Mouse (Mus musculus) hindbrain, postnatal 0 days (tissue): ENCODE measurements around the gene Ppp1r12c. TPM values are rescaled to one million over a fixed set of nuclear protein-coding genes. Genes with fewer than 3 reads are reported as not detected.

Source experiments
- ATAC-seq: fragments of 200-750 bp; cut with Nextera tagmentation; 2 replicates; pipeline ENCODE4 v1.8.0; 2017; ENCODE audit warnings: mild to moderate bottlenecking, moderate TSS enrichment, moderate library complexity
- DNase-seq: peaks from one replicate; pipeline ENCODE4 v3.0.0-alpha.2; 2015; ENCODE audit warnings: low spot score
- H3K27ac ChIP-seq: fragments of 300-500 bp; sonication (generic); 2 replicates; pipeline ENCODE4 v1.5.1; 2014; ENCODE audit warnings: mild to moderate bottlenecking
- H3K27me3 ChIP-seq: fragments of 300-500 bp; sonication (generic); 2 replicates; pipeline ENCODE4 v1.6.1; 2014; ENCODE audit warnings: low read length, mixed read lengths; ENCODE audit not compliant: insufficient read depth
- H3K36me3 ChIP-seq: fragments of 300-500 bp; sonication (generic); 2 replicates; pipeline ENCODE4 v1.6.1; 2014; ENCODE audit warnings: low read length, mixed read lengths; ENCODE audit not compliant: insufficient read depth
- H3K4me1 ChIP-seq: fragments of 300-500 bp; sonication (generic); 2 replicates; pipeline ENCODE4 v1.6.1; 2014; ENCODE audit warnings: antibody characterized with exemption, low read length, mixed read lengths; ENCODE audit not compliant: insufficient read depth
- H3K4me2 ChIP-seq: fragments of 300-500 bp; sonication (generic); 2 replicates; pipeline ENCODE4 v1.6.1; 2014; ENCODE audit warnings: low read depth, mild to moderate bottlenecking, low read length, moderate library complexity, mixed read lengths
- H3K4me3 ChIP-seq: fragments of 300-500 bp; sonication (generic); 2 replicates; pipeline ENCODE4 v1.5.1; 2014; ENCODE audit warnings: low read length
- H3K9ac ChIP-seq: fragments of 300-500 bp; sonication (generic); replicated peaks from 2 replicates; pipeline ENCODE4 v1.6.1; 2014; ENCODE audit warnings: mild to moderate bottlenecking, low read length, moderate library complexity, mixed read lengths
- H3K9me3 ChIP-seq: fragments of 300-500 bp; sonication (generic); 2 replicates; pipeline ENCODE4 v1.6.1; 2016; ENCODE audit warnings: low read length, mixed read lengths
- CTCF ChIP-seq: IDR thresholded peaks from 2 replicates; pipeline ENCODE4 v1.5.1; 2016; ENCODE audit warnings: antibody characterized with exemption, control low read depth, low read depth
- WGBS: fragments of 180-500 bp; shearing (Covaris S2); extraction: QIAGEN DNeasy Blood & Tissue Kit; methylation state at CpG from one replicate; pipeline ENCODE4 v1.1.7; 2014; 5-methylcytosine and 5-hydroxymethylcytosine counted together
- polyA plus RNA-seq: library from polyadenylated mRNA; unstranded; fragments of >200 nt; fragmentation: Nextera tagmentation; extraction: Ambion mirVana; gene quantifications from 2 replicates; pipeline ENCODE4 v1.2.1, GENCODE M21; 2015
- total RNA-seq: library from RNA; depleted of rRNA; stranded (reverse); fragments of >200 nt; gene quantifications from 2 replicates; pipeline ENCODE4 v1.2.3, GENCODE M21; 2014

Ppp1r12c gene
- total and polyA plus RNA-seq, 2 experiments from 2014 or later: 33.9 to 109 TPM

- H3K36me3 ChIP-seq: peaks cover 12% of the 10 kb centered on the region
- TF ChIP-seq CTCF: no peak; the same call in 1 of the 2 replicates
- peaks cover 5% of the 10 kb centered on the region; the same call in 1 of the 2 replicates for H3K27me3 ChIP-seq
- DNase-seq (peak; percentile 89), ATAC-seq (peak; percentile 95)
- no peaks in the 10 kb centered on the region for H3K9me3 ChIP-seq
- peak overlapping the region; percentile 70 for H3K4me2 ChIP-seq
- peak overlapping the region; percentile 14; the same call in 1 of the 2 replicates for H3K9ac ChIP-seq
- peak overlapping the region; percentile 66 for H3K27ac ChIP-seq
- WGBS: 1% methylated on average over 39 of the region's 39 CpGs
- H3K4me1 ChIP-seq: peaks cover 11% of the 10 kb centered on the region
- peak overlapping the region; percentile 32 for H3K4me3 ChIP-seq
Measured at GRCm38 (mm10) chr7:4478021-4478795, 23.3 kb downstream of the Ppp1r12c start.

- no peak overlapping the region for H3K9ac ChIP-seq
- no peaks in the 10 kb centered on the region for H3K36me3 ChIP-seq
- no peaks in the 10 kb centered on the region for H3K9me3 ChIP-seq
- no peak overlapping the region for H3K4me2 ChIP-seq
- no peak overlapping the region for H3K27ac ChIP-seq
- TF ChIP-seq CTCF: no peak
- WGBS: 13% methylated on average over 19 of the region's 19 CpGs
- no peak for DNase-seq
- peaks cover 8% of the 10 kb centered on the region for H3K4me1 ChIP-seq
- H3K27me3 ChIP-seq: peaks cover 18% of the 10 kb centered on the region
- H3K4me3 ChIP-seq: no peak overlapping the region
- ATAC-seq: no peak
Measured at GRCm38 (mm10) chr7:4473940-4474339, 27.5 kb downstream of the Ppp1r12c start.

GRCm38 (mm10) chr7:4471179-4471555 is 30.3 kb downstream of the Ppp1r12c start:
- under 1% methylated on average over 24 of the region's 24 CpGs for WGBS
- peak; percentile 87 for TF ChIP-seq CTCF
- peaks cover 18% of the 10 kb centered on the region for H3K27me3 ChIP-seq

GRCm38 (mm10) chr7:4470275-4471178 is 31.0 kb downstream of the Ppp1r12c start:
- H3K27me3 ChIP-seq: peaks cover 18% of the 10 kb centered on the region
- peak overlapping the region; percentile 78 for H3K4me2 ChIP-seq
- H3K27ac ChIP-seq: peak overlapping the region; percentile 43; the same call in 1 of the 2 replicates
- peak overlapping the region; percentile 53 for H3K9ac ChIP-seq
- ATAC-seq (peak; percentile 62), DNase-seq (peak; percentile 76)
- WGBS: 1% methylated on average over 35 of the region's 35 CpGs
- H3K9me3 ChIP-seq: no peaks in the 10 kb centered on the region
- no peaks in the 10 kb centered on the region for H3K4me1 ChIP-seq
- TF ChIP-seq CTCF: no peak
- H3K4me3 ChIP-seq: peak overlapping the region; percentile 40
- H3K36me3 ChIP-seq: no peaks in the 10 kb centered on the region

More at GRCm38 (mm10) chr7:4471179-4471555, 30.3 kb downstream of the Ppp1r12c start:
- Histone ChIP-seq H3K4me2 (peak overlapping the region; percentile 78), H3K9me3 (no peaks in the 10 kb centered on the region), H3K4me1 (no peaks in the 10 kb centered on the region), H3K36me3 (no peaks in the 10 kb centered on the region), H3K4me3 (peak overlapping the region; percentile 40), H3K27ac (peak overlapping the region; percentile 43; the same call in 1 of the 2 replicates), H3K9ac (peak overlapping the region; percentile 53)
- DNase-seq (peak; percentile 91), ATAC-seq (peak; percentile 87)

GRCm38 (mm10) chr7:4467801-4468200 is 33.7 kb downstream of the Ppp1r12c start:
- H3K4me1 ChIP-seq: no peaks in the 10 kb centered on the region
- WGBS: 67% methylated on average over 3 of the region's 3 CpGs
- DNase-seq: no peak
- H3K36me3 ChIP-seq: no peaks in the 10 kb centered on the region
- H3K4me3 ChIP-seq: no peak overlapping the region
- no peak for ATAC-seq
- no peak for TF ChIP-seq CTCF
- no peak overlapping the region for H3K9ac ChIP-seq
- H3K9me3 ChIP-seq: no peaks in the 10 kb centered on the region
- peaks cover 10% of the 10 kb centered on the region for H3K27me3 ChIP-seq
- no peak overlapping the region for H3K4me2 ChIP-seq
- no peak overlapping the region for H3K27ac ChIP-seq

- WGBS: 17% methylated on average over 12 of the region's 12 CpGs
- H3K9me3 ChIP-seq: no peaks in the 10 kb centered on the region
- DNase-seq (no peak), ATAC-seq (no peak)
- no peak overlapping the region for H3K9ac ChIP-seq
- H3K4me1 ChIP-seq: no peaks in the 10 kb centered on the region
- H3K27me3 ChIP-seq: no peaks in the 10 kb centered on the region
- H3K4me3 ChIP-seq: no peak overlapping the region
- H3K27ac ChIP-seq: no peak overlapping the region
- no peak for TF ChIP-seq CTCF
- no peak overlapping the region for H3K4me2 ChIP-seq
- no peaks in the 10 kb centered on the region for H3K36me3 ChIP-seq
Measured at GRCm38 (mm10) chr7:4464194-4464824, 37.2 kb downstream of the Ppp1r12c start.
